Mouse (Mus musculus) embryonic facial prominence, embryonic 15.5 days (tissue): ENCODE results near the gene Mecom. TPM values are rescaled to one million over a fixed set of nuclear protein-coding genes. Genes with fewer than 3 reads are reported as not detected.

Experiments used
- ATAC-seq: fragments of 200-750 bp; cut with Nextera tagmentation; 2 replicates; pipeline ENCODE4 v1.8.0; 2017; ENCODE audit warnings: low read depth, moderate TSS enrichment; ENCODE audit not compliant: insufficient number of reproducible peaks, low FRiP score, low TSS enrichment
- H3K27ac ChIP-seq: fragments of 300-500 bp; sonication (generic); replicated peaks from 2 replicates; pipeline ENCODE4 v1.5.1; 2015; ENCODE audit warnings: mild to moderate bottlenecking, inconsistent platforms
- H3K27me3 ChIP-seq: fragments of 300-500 bp; sonication (generic); 2 replicates; pipeline ENCODE4 v1.6.1; 2015; ENCODE audit warnings: inconsistent platforms
- H3K36me3 ChIP-seq: fragments of 300-500 bp; sonication (generic); 2 replicates; pipeline ENCODE4 v1.6.1; 2015; ENCODE audit warnings: mild to moderate bottlenecking, inconsistent platforms
- H3K4me1 ChIP-seq: fragments of 300-500 bp; sonication (generic); 2 replicates; pipeline ENCODE4 v1.6.1; 2015; ENCODE audit warnings: inconsistent platforms
- H3K4me2 ChIP-seq: fragments of 300-500 bp; sonication (generic); replicated peaks from 2 replicates; pipeline ENCODE4 v1.6.1; 2015; ENCODE audit warnings: mild to moderate bottlenecking, inconsistent platforms
- H3K4me3 ChIP-seq: fragments of 300-500 bp; sonication (generic); replicated peaks from 2 replicates; pipeline ENCODE4 v1.5.1; 2015; ENCODE audit warnings: mild to moderate bottlenecking, inconsistent platforms
- H3K9ac ChIP-seq: fragments of 300-500 bp; sonication (generic); 2 replicates; pipeline ENCODE4 v1.6.1; 2015; ENCODE audit warnings: inconsistent platforms
- H3K9me3 ChIP-seq: fragments of 300-500 bp; sonication (generic); replicated peaks from 2 replicates; pipeline ENCODE4 v1.6.1; 2016; ENCODE audit warnings: inconsistent platforms
- WGBS: fragments of 180-500 bp; shearing (Covaris S2); methylation state at CpG from one replicate; pipeline ENCODE4 v1.1.7; 2015; 5-methylcytosine and 5-hydroxymethylcytosine counted together
- polyA plus RNA-seq: library from polyadenylated mRNA; unstranded; fragments of >200 nt; fragmentation: Nextera tagmentation; extraction: Ambion mirVana; gene quantifications from 2 replicates; pipeline ENCODE4 v1.2.1, GENCODE M21; 2015

Gene Mecom
- polyA plus RNA-seq, 1 experiment from 2014 or later = 8.8 TPM

- H3K27me3 ChIP-seq = no peaks in the 10 kb centered on the region
- no peak overlapping the region for H3K4me2 ChIP-seq
- 77% methylated on average over 6 of the region's 6 CpGs for WGBS
- no peak overlapping the region for H3K9ac ChIP-seq
- H3K4me3 ChIP-seq = no peak overlapping the region
- H3K36me3 ChIP-seq = no peaks in the 10 kb centered on the region
- no peak for ATAC-seq
- no peaks in the 10 kb centered on the region for H3K9me3 ChIP-seq
- H3K27ac ChIP-seq = no peak overlapping the region
- H3K4me1 ChIP-seq = no peaks in the 10 kb centered on the region
Measured at GRCm38 (mm10) chr3:30480551-30480950, 67.3 kb downstream of the Mecom start.

DNA sequence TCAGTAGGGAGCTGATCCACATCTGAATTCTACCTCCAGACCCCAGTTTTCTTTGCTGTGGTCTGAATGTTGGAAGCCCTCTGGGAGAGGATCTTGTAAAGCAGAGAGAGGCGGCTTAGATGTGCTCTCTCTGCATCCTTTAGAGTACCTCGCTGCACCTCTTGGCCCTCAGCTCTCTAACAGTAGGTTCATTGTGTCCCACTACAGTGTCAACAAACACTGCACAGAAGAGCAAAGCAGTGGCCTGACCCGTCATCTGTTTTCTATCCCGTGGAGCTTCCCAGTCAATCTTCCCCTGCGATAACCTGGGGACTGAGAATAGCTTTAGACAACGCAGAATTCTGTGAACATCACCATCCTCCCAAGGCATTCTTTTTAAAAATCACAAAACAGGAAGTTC lies 69.6 kb downstream of the Mecom start:
- WGBS = 31% methylated on average over 6 of the region's 6 CpGs
- Histone ChIP-seq H3K9ac (no peak overlapping the region), H3K9me3 (no peaks in the 10 kb centered on the region), H3K4me2 (no peak overlapping the region), H3K4me1 (no peaks in the 10 kb centered on the region), H3K36me3 (no peaks in the 10 kb centered on the region), H3K27me3 (no peaks in the 10 kb centered on the region), H3K27ac (no peak overlapping the region), H3K4me3 (no peak overlapping the region)
- no peak for ATAC-seq

DNA sequence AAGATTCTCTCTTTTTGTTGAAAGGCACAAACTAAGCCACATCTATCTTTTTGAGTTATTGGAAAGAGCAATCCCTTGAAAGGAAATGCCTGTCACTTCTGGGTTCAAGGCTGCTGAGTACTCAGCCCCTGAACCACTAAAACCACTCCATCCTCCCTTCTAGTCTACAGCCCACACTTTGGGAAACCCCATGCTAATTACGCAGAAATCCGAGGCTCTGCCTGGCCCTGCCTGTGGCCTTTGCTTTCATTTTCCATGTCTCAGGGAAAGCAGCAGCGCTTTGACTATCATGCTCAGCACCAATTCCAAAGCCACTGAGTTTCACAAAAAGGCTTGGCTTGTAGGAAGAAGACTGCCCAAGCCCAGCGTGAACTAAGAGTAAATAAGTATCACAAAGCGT lies 70.8 kb downstream of the Mecom start:
- Histone ChIP-seq H3K9ac (no peak overlapping the region), H3K4me3 (no peak overlapping the region), H3K9me3 (no peaks in the 10 kb centered on the region), H3K4me1 (no peaks in the 10 kb centered on the region), H3K4me2 (no peak overlapping the region), H3K36me3 (no peaks in the 10 kb centered on the region), H3K27me3 (no peaks in the 10 kb centered on the region), H3K27ac (no peak overlapping the region)
- ATAC-seq = no peak; the same call in 1 of the 2 replicates
- 42% methylated on average over 5 of the region's 5 CpGs for WGBS

- no peaks in the 10 kb centered on the region for H3K4me1 ChIP-seq
- H3K27me3 ChIP-seq = no peaks in the 10 kb centered on the region
- no peak overlapping the region for H3K27ac ChIP-seq
- no peak overlapping the region for H3K4me3 ChIP-seq
- WGBS = 71% methylated on average over 6 of the region's 6 CpGs
- H3K36me3 ChIP-seq = no peaks in the 10 kb centered on the region
- H3K4me2 ChIP-seq = no peak overlapping the region
- no peaks in the 10 kb centered on the region for H3K9me3 ChIP-seq
- H3K9ac ChIP-seq = no peak overlapping the region
- no peak for ATAC-seq
Measured at GRCm38 (mm10) chr3:30475591-30475990, 72.2 kb downstream of the Mecom start.

DNA sequence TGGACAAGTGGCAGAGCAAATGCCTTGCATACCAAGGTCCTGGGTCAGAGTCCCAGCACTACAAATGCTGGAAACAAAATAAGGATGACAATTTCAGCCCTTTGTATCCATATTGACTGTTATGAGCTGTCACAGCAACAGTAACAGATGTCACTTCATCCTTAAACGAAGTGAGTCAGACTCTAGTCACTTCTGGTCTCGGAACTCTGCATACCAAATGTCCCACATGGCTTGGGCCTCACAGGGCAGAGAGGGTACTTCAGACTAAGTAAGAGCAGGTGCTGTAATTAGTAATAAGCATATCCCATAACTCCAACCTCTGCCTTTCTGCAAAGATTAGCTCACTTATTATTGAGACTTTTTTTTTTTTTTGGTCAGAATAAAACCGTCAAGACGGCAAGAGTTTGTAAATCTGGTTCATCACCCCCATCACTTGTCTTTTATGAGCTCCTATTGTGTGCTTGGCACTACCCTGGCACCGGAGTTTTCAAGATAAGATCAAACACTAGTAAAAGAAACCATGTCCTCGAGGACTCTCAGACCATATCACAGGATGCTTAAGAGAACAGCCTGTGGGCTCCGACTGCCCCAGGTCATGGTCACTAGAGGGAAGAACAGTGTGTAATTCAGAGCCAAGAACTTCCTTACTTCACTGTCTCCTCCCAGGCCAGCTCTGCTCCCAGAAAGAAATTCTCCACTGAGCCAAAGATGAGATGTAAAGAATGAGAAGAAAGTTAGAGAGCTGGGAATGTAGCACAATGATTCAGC lies 79.6 kb downstream of the Mecom start:
- Histone ChIP-seq H3K4me2 (no peak overlapping the region), H3K9ac (no peak overlapping the region), H3K27me3 (no peaks in the 10 kb centered on the region), H3K9me3 (no peaks in the 10 kb centered on the region), H3K4me1 (no peaks in the 10 kb centered on the region), H3K4me3 (no peak overlapping the region), H3K27ac (no peak overlapping the region), H3K36me3 (no peaks in the 10 kb centered on the region)
- no peak for ATAC-seq
- WGBS = 58% methylated on average over 7 of the region's 7 CpGs

GRCm38 (mm10) chr3:30466031-30466650 lies 81.7 kb downstream of the Mecom start:
- H3K9ac ChIP-seq = no peak overlapping the region
- no peak overlapping the region for H3K27ac ChIP-seq
- no peaks in the 10 kb centered on the region for H3K27me3 ChIP-seq
- H3K9me3 ChIP-seq = no peaks in the 10 kb centered on the region
- no peak overlapping the region for H3K4me3 ChIP-seq
- 62% methylated on average over 11 of the region's 11 CpGs for whole genome bisulfite sequencing
- no peak for ATAC-seq
- no peak overlapping the region for H3K4me2 ChIP-seq
- no peaks in the 10 kb centered on the region for H3K36me3 ChIP-seq
- H3K4me1 ChIP-seq = no peaks in the 10 kb centered on the region

- Histone ChIP-seq H3K9ac (no peak overlapping the region), H3K27me3 (no peaks in the 10 kb centered on the region), H3K4me2 (no peak overlapping the region), H3K27ac (no peak overlapping the region), H3K4me3 (no peak overlapping the region), H3K9me3 (no peaks in the 10 kb centered on the region), H3K4me1 (no peaks in the 10 kb centered on the region), H3K36me3 (no peaks in the 10 kb centered on the region)
- 89% methylated on average over 3 of the region's 3 CpGs for whole genome bisulfite sequencing
- ATAC-seq = no peak
Measured at GRCm38 (mm10) chr3:30464497-30464896, 83.3 kb downstream of the Mecom start.

- no peak overlapping the region for H3K4me3 ChIP-seq
- H3K36me3 ChIP-seq = no peaks in the 10 kb centered on the region
- 91% methylated on average over 2 of the region's 2 CpGs for WGBS
- H3K4me1 ChIP-seq = no peaks in the 10 kb centered on the region
- no peak overlapping the region for H3K4me2 ChIP-seq
- H3K9me3 ChIP-seq = no peaks in the 10 kb centered on the region
- no peak for ATAC-seq
- H3K27me3 ChIP-seq = no peaks in the 10 kb centered on the region
- no peak overlapping the region for H3K9ac ChIP-seq
- H3K27ac ChIP-seq = no peak overlapping the region
Measured at GRCm38 (mm10) chr3:30461831-30462230, 86.0 kb downstream of the Mecom start.

- ATAC-seq = no peak
- H3K27ac ChIP-seq = no peak overlapping the region
- 79% methylated on average over 9 of the region's 9 CpGs for WGBS
- H3K36me3 ChIP-seq = no peaks in the 10 kb centered on the region
- no peak overlapping the region for H3K4me3 ChIP-seq
- no peaks in the 10 kb centered on the region for H3K27me3 ChIP-seq
- H3K9ac ChIP-seq = no peak overlapping the region
- H3K4me1 ChIP-seq = no peaks in the 10 kb centered on the region
- H3K9me3 ChIP-seq = no peaks in the 10 kb centered on the region
- no peak overlapping the region for H3K4me2 ChIP-seq
Measured at GRCm38 (mm10) chr3:30460890-30461578, 86.8 kb downstream of the Mecom start.

DNA sequence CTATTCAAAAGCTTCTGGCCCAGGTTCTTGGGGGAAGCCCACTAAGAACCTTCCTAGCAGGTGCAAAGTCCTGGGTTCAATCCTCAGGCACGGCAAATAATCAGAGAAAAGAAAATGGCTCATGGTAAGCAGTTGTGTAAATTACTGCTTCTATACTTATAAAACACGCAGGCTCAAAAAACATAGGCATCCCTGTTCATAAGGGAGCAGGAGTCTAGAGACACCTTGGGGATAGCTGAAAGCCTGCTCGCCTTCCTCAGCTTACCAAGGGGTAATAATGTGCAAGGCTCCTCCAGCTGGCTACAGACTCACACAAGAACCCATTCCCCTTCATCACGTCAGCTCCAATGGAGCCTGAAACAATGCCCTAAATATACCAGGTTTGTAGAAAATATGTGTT lies 88.2 kb downstream of the Mecom start:
- H3K9ac ChIP-seq = no peak overlapping the region
- H3K27ac ChIP-seq = no peak overlapping the region
- no peak for ATAC-seq
- no peaks in the 10 kb centered on the region for H3K4me1 ChIP-seq
- no peak overlapping the region for H3K4me2 ChIP-seq
- H3K27me3 ChIP-seq = no peaks in the 10 kb centered on the region
- no peak overlapping the region for H3K4me3 ChIP-seq
- WGBS = 91% methylated on average over 4 of the region's 4 CpGs
- no peaks in the 10 kb centered on the region for H3K9me3 ChIP-seq
- H3K36me3 ChIP-seq = no peaks in the 10 kb centered on the region

DNA sequence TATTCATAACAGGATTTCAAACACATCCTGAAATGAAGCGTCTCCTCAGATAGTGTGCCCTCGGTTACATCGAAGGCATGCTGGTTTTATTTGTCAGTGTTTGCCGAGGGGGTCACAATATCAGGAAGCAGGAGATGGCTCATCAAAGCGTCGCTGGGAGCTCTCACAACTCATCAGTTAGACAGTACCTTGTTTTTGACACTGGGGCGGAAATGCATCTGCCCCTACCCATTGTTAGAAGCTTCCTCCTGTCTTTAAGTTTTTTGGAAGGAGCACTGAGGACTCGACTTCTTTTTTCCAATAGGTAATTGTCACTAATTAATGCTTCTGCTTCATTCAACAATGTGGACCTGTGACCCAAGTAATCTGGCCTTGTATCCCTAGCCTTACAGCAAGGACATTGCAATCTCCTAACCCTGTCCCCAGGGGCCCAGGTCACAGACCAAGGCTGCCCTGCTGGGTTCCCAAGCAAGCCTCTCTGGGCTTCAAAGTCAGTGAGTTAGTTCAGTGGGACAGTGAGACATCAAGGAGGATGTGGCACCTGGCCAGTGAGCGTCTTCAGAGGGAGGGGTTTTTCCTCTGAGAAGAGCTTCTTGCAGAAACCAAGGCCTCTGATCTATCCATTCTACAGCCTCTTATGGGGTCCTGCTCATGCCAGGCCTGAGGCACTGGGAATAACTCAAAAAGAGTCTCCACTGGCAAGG lies 89.7 kb downstream of the Mecom start:
- Histone ChIP-seq H3K4me3 (no peak overlapping the region), H3K9me3 (no peaks in the 10 kb centered on the region), H3K27me3 (no peaks in the 10 kb centered on the region), H3K4me2 (no peak overlapping the region), H3K9ac (no peak overlapping the region), H3K4me1 (peaks cover under 1% of the 10 kb centered on the region; the same call in 1 of the 2 replicates), H3K36me3 (no peaks in the 10 kb centered on the region), H3K27ac (no peak overlapping the region)
- ATAC-seq = no peak
- WGBS = 59% methylated on average over 9 of the region's 9 CpGs
